Mouse (Mus musculus): ENCODE data around the gene Eif3i. TPM values are rescaled to one million over a fixed set of nuclear protein-coding genes. Genes with fewer than 3 reads are reported as not detected.

Eif3i gene
- total and polyA plus RNA-seq, 3 experiments = 446 to 753 (median 667) TPM

DNA sequence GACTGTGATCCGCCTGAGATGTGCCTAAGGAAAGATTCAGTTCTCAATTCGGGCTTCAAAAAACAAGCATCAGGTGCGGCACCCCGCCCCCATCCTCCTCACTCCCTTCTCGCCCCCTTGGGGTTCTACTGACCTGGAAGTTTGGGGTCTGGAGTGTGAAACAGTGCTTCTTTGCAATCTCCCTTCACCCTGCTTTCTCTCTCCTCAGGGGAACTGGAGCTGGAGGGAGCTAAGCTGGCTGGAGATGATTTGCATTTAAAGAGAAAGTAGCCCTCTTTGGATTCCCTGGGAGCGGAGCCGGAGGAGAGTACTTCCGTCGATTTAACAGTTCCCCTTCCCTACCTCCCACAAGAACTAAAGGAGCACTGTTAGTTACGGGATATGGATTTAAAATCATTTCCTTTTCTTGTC is 23.2 kb upstream of the Eif3i start, which contains the start of gene Ccdc28b:
TSS of gene Ccdc28b (minus strand) at position 267 of the 411 bp plus-strand sequence.
- no peak for DNase-seq (ENCODE audit: extremely low read depth)
- H3K4me2 ChIP-seq (ENCODE audit: insufficient read depth, low read depth, poor library complexity, severe bottlenecking) = peak within 1 kb of the TSS; percentile 35
- no peaks in the 10 kb centered on the region for H3K27me3 ChIP-seq (replicated peaks)
- H3K27ac ChIP-seq (ENCODE audit: insufficient read depth, low read depth) = peak within 1 kb of the TSS; percentile 29
- peaks cover 27 to 47% of the 10 kb centered on the region in 2 experiments for H3K36me3 ChIP-seq (replicated peaks in 1 of 2; ENCODE audit: control insufficient read depth in 1 of 2, insufficient read depth in 1 of 2, low read length in 1 of 2)
- peak within 1 kb of the TSS; percentile 46; the same call in 1 of the 2 replicates for H3K9ac ChIP-seq (ENCODE audit: insufficient read depth, low read depth)
- dilution Hi-C loops (cut with MboI; ENCODE audit: extremely low pct_ligation_motif_present, extremely low pct_unique_long_range_greater_than_20kb, low sequenced_read_pairs) (no loop called here), in situ Hi-C loops (cut with MboI; ENCODE audit: low pct_ligation_motif_present, low pct_unique_long_range_greater_than_20kb, low sequenced_read_pairs) (loop anchor here (25.0 kb wide), 1 partner anchor 261 kb away; no protein-coding TSS in a partner anchor)
- H3K4me3 ChIP-seq (replicated peaks in 1 of 3; ENCODE audit: low read depth in 2 of 3, low read length in 2 of 3, poor library complexity in 1 of 3) = peak within 1 kb of the TSS; percentile 31 to 77 (median 54)
- peaks cover 11 to 63% of the 10 kb centered on the region in 2 experiments for H3K4me1 ChIP-seq (ENCODE audit: control insufficient read depth in 1 of 2, insufficient read depth in 2 of 2)
- H3K79me2 ChIP-seq (replicated peaks; ENCODE audit: control insufficient read depth, extremely low read depth, insufficient read depth, poor library complexity, severe bottlenecking) = no peaks in the 10 kb centered on the region
- TF ChIP-seq BHLHE40 (IDR thresholded peaks at IDR 0.05; ENCODE audit: low read depth, low read length) = 0 out of 2 replicates have a peak, but pooled peaks have one; percentile 10
- 0 out of 2 replicates have a peak, but pooled peaks have one; percentile 11 for TF ChIP-seq MXI1 (IDR thresholded peaks at IDR 0.05; ENCODE audit: low read depth, low read length)
- TF ChIP-seq NELFE (IDR thresholded peaks at IDR 0.05; ENCODE audit: low read depth, low read length) = no peak
- H3K9me3 ChIP-seq (replicated peaks; ENCODE audit: low read length) = no peaks in the 10 kb centered on the region

DNA sequence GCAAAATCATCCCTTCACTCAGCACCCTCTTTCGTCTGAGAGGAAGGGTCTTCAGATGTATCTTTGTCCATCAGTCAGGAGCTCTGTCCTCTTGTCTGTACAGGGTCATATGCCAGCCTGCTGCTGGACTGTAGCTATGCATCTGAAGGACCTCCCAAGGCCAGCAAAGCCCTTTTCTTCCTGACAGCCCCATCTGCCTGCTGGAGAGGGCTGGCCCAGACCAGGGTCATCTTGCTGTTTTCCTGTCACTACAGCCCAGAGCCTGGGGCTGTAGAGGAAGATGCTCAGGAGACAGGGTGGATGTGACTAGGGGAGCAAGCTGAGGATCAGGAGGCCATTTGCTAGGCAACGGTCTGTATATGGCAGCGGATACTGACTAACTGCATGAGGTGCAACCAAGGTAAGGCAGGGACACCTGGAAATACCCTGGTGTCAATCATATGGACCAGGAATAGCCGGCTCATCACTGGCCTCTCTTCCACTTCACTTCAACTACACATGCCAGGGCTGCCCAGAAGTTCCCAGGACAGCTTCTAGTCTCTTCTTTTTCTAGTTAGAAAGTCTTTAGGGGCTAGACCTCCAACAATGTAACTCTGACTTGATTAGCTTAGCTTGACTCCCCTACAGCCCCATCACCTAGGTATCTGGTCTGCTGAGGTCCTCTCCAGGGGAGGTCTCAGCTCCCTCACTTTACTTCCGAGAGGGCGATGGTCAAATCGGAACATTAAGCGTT is 22.5 kb upstream of the Eif3i start:
- in situ Hi-C loops (cut with MboI; ENCODE audit: low pct_ligation_motif_present, low pct_unique_long_range_greater_than_20kb, low sequenced_read_pairs) = loop anchor here (25.0 kb wide), 1 partner anchor 261 kb away; no protein-coding TSS in a partner anchor
- Histone ChIP-seq H3K9ac (ENCODE audit: insufficient read depth, low read depth) (peak overlapping the region; percentile 46; the same call in 1 of the 2 replicates), H3K27me3 (replicated peaks) (no peaks in the 10 kb centered on the region), H3K4me1 (ENCODE audit: control insufficient read depth in 1 of 2, insufficient read depth in 2 of 2) (peaks cover 11 to 67% of the 10 kb centered on the region in 2 experiments), H3K9me3 (replicated peaks; ENCODE audit: low read length) (no peaks in the 10 kb centered on the region), H3K4me3 (replicated peaks in 1 of 3; ENCODE audit: low read depth in 2 of 3, low read length in 2 of 3, poor library complexity in 1 of 3) (peak overlapping the region in 2 of 3 experiments; percentile 54 to 77), H3K79me2 (replicated peaks; ENCODE audit: control insufficient read depth, extremely low read depth, insufficient read depth, poor library complexity, severe bottlenecking) (no peaks in the 10 kb centered on the region), H3K36me3 (replicated peaks in 1 of 2; ENCODE audit: control insufficient read depth in 1 of 2, insufficient read depth in 1 of 2, low read length in 1 of 2) (peaks cover 20 to 40% of the 10 kb centered on the region in 2 experiments), H3K4me2 (ENCODE audit: insufficient read depth, low read depth, poor library complexity, severe bottlenecking) (peak overlapping the region; percentile 10), H3K27ac (ENCODE audit: insufficient read depth, low read depth) (no peak overlapping the region)
- TF ChIP-seq SMC3 (IDR thresholded peaks at IDR 0.05; ENCODE audit: low read depth, low read length) (no peak), CTCF (conservative IDR thresholded peaks at IDR 0.05 in 1 of 2, IDR thresholded peaks at IDR 0.05 in 1 of 2; ENCODE audit: low read depth in 2 of 2, low read length in 2 of 2) (no peak), MYC (IDR thresholded peaks at IDR 0.05; ENCODE audit: low read depth, low read length) (no peak), NRF1 (IDR thresholded peaks at IDR 0.05; ENCODE audit: low read depth, low read length) (no peak), MXI1 (IDR thresholded peaks at IDR 0.05; ENCODE audit: low read depth, low read length) (no peak), CHD2 (IDR thresholded peaks at IDR 0.05; ENCODE audit: low read length) (no peak), MEF2A (IDR thresholded peaks at IDR 0.05; ENCODE audit: borderline replicate concordance, low read depth, low read length) (no peak), ZMIZ1 (IDR thresholded peaks at IDR 0.05; ENCODE audit: low read depth, low read length) (no peak), MAFK (IDR thresholded peaks at IDR 0.05; ENCODE audit: insufficient replicate concordance, low read length) (no peak), UBTF (IDR thresholded peaks at IDR 0.05; ENCODE audit: low read depth, low read length) (no peak), MAX (IDR thresholded peaks at IDR 0.05; ENCODE audit: low read length) (no peak), PAX5 (IDR thresholded peaks at IDR 0.05; ENCODE audit: low read length) (no peak), HCFC1 (IDR thresholded peaks at IDR 0.05; ENCODE audit: low read depth, low read length) (no peak), ELF1 (IDR thresholded peaks at IDR 0.05; ENCODE audit: low read depth, low read length) (no peak), POLR2AphosphoS2 (IDR thresholded peaks at IDR 0.05; ENCODE audit: low read depth, low read length) (no peak)
- dilution Hi-C loops (cut with MboI; ENCODE audit: extremely low pct_ligation_motif_present, extremely low pct_unique_long_range_greater_than_20kb, low sequenced_read_pairs) = no loop called here
- no peak for DNase-seq (ENCODE audit: extremely low read depth)

All from CH12.LX (cell line).